Comparison of ENCODE assay signal across 23 mouse cellular contexts in genomic region chr17:44507741-44508140, GRCm38 (mm10).
"Had no signal": no experiment of that assay in that cellular context is flagged by ENCODE, and none has a peak within 500 bp of the region (broad histone marks: within the 10 kb centered on the region; RNA-seq: fewer than 3 reads in every experiment).

No protein-coding gene starts in this region.

- H3K27ac ChIP-seq: kidney, embryonic 15.5 days; limb, embryonic 13.5 days; liver, embryonic 12.5 days; liver, embryonic 15.5 days; lung, embryonic 15.5 days; midbrain, embryonic 13.5 days; neural tube, embryonic 13.5 days; stomach, embryonic 15.5 days had no signal

- DNase-seq: kidney, adult 11 months; kidney, adult 8-10 months; kidney, postnatal 10 days; kidney, postnatal 36 days; layer of hippocampus, postnatal 36 days; liver; lung, adult 18-20 months; lung, postnatal 10 days; lung, postnatal 36 days; right cerebral cortex, adult 18-20 months; right cerebral cortex, postnatal 14 days; right cerebral cortex, postnatal 4 days had no signal

- H3K4me2 ChIP-seq: kidney, embryonic 15.5 days; limb, embryonic 13.5 days; liver, embryonic 12.5 days; liver, embryonic 15.5 days; lung, embryonic 15.5 days; midbrain, embryonic 13.5 days; neural tube, embryonic 13.5 days; stomach, embryonic 15.5 days had no signal

- H3K36me3 ChIP-seq: kidney, embryonic 15.5 days; limb, embryonic 10.5 days; limb, embryonic 13.5 days; liver, embryonic 12.5 days; liver, embryonic 15.5 days; lung, embryonic 15.5 days; midbrain, embryonic 10.5 days; midbrain, embryonic 13.5 days; neural tube, embryonic 13.5 days; stomach, embryonic 15.5 days had no signal

- H3K27me3 ChIP-seq: kidney, embryonic 15.5 days; liver, embryonic 12.5 days; liver, embryonic 15.5 days; lung, embryonic 15.5 days; midbrain, embryonic 13.5 days; neural tube, embryonic 13.5 days; stomach, embryonic 15.5 days had no signal

- H3K9ac ChIP-seq: kidney, embryonic 15.5 days; limb, embryonic 13.5 days; liver, embryonic 12.5 days; liver, embryonic 15.5 days; lung, embryonic 15.5 days; midbrain, embryonic 13.5 days; neural tube, embryonic 13.5 days; stomach, embryonic 15.5 days had no signal

- ATAC-seq: liver, embryonic 12.5 days; midbrain, embryonic 13.5 days had no signal

- H3K4me3 ChIP-seq: kidney, embryonic 15.5 days; limb, embryonic 10.5 days; limb, embryonic 13.5 days; liver, embryonic 12.5 days; liver, embryonic 15.5 days; lung, embryonic 15.5 days; megakaryocyte, embryonic 14.5 days; midbrain, embryonic 10.5 days; midbrain, embryonic 13.5 days; neural tube, embryonic 13.5 days; stomach, embryonic 15.5 days had no signal

- H3K4me1 ChIP-seq: kidney, embryonic 15.5 days; liver, embryonic 12.5 days; liver, embryonic 15.5 days; lung, embryonic 15.5 days; megakaryocyte, embryonic 14.5 days; stomach, embryonic 15.5 days had no signal

- H3K9me3 ChIP-seq: kidney, embryonic 15.5 days; limb, embryonic 10.5 days; limb, embryonic 13.5 days; liver, embryonic 12.5 days; liver, embryonic 15.5 days; lung, embryonic 15.5 days; midbrain, embryonic 10.5 days; midbrain, embryonic 13.5 days; neural tube, embryonic 13.5 days; stomach, embryonic 15.5 days had no signal
